Mouse (Mus musculus): ENCODE data around the gene Mtrex.
A peak's percentile ranks its signal among the peaks of the same experiment; 100 is the strongest.

Mtrex gene

GRCm38 (mm10) chr13:112927287-112928001 is at the start of gene Mtrex, which contains the start of gene Dhx29:
Gene Mtrex, minus strand, starts transcription at chr13:112927398.
Gene Dhx29, plus strand, starts transcription at chr13:112927454.
- peak; percentile 99 for DNase-seq

DNA sequence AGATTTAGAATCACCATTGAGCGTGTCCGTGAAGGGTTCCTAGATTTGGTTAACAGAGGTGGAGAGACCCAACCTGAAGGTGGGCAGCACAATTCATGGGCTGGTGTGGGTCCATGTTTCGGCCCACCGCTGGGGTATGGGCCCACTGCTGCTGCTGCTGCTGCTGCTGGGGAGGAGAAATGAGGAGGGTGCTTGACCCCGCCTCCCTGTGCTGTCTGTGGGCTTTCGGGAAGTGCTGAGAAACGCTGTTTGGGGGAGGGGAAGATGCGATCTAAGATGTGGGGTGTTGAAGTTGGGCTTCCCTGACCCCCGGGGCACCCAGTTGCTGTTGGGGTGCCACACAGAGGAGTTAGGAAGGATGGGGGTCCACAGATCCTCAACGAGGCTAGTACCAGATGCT is 49.5 kb upstream of the Mtrex start:
- DNase-seq = no peak

DNA sequence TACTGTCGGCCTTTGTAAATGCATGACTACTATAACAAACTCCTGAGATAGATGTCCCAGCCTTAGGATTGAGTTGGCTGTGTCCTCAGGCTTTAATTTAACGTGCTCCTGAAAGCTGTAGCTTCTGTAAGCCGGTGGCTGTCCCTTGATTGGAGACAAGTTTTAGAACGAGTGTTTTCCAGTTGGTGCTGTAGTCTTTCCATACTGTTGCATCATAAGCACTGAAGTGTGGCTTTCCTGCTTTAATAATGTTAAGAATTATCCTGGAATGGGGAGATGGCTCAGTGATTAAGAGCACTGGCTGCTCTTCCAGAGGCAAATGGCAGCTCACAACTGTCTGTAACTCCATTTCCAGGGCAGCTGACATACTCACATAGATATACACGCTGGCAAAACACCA is 40.1 kb upstream of the Mtrex start:
- no peak for DNase-seq

- no peak for DNase-seq
Measured at GRCm38 (mm10) chr13:112964421-112964820, 37.2 kb upstream of the Mtrex start.

DNA sequence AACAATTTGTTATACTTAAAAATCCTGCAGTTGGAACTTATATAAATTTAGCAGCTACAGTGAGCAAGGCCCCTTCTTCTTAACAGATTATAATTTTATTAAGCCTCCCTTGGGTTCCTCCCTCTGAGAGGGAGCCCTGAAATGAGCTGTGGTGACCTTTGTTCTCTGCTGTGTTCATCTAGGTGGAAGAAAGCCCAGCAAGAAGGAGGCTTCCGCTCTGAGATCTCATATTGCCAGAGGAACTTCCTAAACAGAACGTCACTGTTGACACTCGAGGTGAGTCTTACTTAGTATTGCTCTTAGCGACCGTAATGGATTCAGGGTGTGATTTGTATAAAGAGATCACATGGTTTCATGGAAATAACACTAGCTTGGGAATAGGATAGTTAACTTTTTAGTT is 35.9 kb upstream of the Mtrex start:
- no peak for DNase-seq

DNA sequence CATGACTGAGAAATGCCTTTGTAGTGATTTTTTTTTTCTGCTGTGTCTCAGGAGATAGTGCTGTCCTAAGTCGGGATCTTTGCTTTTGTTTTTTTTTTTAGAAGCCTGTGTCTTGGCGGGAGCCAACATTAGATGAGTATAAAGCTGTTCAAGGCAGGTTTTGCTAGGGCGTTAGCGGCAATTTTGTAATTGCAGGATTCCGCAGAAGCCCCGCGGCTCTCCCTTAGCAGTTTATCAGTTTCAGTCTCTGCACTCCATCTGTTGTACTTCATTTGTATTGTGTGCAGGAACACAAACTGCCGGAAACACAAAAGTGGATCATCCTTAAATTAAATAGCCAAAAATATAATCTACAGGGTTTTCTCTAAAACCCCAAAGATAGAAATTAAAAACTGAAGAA is 26.9 kb upstream of the Mtrex start:
- no peak for DNase-seq

GRCm38 (mm10) chr13:112945900-112946299 is 18.7 kb upstream of the Mtrex start:
- DNase-seq = no peak

- peak; percentile 9 for DNase-seq
Measured at GRCm38 (mm10) chr13:112945312-112945711, 18.1 kb upstream of the Mtrex start.

DNA sequence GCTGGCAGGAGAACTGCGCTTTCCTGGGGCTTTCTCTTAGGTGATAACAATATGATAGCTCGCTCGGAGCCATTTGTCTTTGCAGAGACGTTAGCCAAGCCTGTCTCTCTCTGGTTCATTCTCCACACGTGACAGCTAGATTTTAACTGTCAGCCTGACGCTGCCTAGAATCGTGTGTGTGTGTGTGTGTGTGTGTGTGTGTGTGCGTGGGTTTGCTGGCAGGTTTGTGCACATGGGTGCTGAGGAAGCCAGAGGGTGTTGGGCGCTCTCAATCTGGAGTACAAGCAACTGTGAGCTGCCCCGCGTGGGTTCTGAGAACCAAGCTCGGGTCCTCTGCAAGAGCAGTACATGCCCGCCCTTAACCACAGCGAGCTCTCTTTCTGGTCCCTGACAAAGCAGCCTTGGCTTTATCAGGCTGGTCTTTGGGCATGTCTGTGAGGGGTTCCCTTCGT is 14.7 kb upstream of the Mtrex start:
- no peak for DNase-seq

DNA sequence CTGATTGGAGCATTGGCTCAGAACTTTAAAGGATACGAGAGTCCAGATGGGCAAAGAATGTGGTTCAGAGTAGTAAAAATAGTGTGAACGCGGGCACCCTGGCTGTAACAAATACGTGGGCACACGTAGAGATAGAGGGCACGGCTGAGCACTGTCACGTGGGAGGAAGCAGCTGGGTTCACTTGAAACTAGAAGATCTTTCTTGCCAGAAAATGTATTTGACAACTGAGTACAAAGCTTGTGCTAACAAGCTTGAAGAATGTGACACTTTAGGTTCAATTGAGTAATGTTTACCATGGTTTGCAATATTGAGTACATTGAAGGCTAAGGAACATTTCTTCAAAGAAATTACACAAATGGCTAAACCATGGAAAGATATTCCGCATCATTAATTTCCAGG is 10.9 kb upstream of the Mtrex start:
- DNase-seq = no peak

DNA sequence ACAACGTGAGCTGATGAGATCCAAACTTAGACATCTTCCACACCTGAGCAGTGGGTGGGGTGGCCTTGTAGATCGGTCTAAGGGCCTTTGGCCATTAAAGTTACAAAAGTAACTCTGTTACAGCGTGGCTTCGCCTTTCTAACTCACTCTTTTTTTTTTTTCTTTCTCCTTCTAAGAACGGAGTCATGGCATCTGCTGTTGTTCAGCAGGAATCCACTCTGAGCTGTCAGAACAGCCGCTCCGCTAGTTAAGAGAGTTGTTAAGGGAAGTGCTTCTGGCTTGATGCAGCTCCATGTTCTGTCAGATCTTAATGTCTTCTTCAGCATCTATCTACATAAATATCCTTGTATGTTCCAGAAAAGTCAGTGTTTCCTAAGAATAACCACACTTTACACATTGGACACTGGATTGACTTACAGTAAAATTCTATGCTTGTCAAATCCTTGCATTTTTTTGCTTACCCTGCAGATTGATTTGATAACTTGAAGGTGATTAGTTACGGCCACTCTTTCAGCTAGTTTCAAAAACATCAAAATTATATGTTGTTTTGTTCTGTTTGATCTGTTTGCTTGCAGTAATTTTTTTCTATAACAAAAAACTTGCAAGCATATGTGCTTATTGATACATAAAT is 955 bp upstream of the Mtrex start:
- DNase-seq = no peak

- DNase-seq = peak; percentile 55
Measured at GRCm38 (mm10) chr13:112926796-112927195, 402 bp downstream of the Mtrex start.

GRCm38 (mm10) chr13:112925976-112926375 is 1.2 kb downstream of the Mtrex start:
- DNase-seq = no peak

DNA sequence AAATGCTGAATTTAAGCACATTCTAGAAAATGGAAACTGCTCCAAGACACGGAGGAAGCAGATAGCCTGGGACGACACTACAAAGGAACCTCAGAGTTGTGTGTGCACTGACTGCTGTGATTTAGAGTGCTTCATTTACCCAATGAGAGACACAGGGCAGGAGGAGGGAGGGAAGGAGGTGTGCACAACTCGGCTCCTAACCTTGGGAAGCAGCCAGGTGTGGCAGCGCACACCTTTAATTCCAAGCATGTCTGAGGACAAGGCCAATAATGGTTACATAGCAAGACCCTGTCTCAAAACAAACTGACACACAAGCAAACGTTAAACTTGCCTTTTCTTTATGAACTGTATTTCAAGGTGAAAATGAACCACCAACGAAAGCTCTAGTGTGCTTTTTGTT is 1.9 kb downstream of the Mtrex start:
- DNase-seq = no peak

DNA sequence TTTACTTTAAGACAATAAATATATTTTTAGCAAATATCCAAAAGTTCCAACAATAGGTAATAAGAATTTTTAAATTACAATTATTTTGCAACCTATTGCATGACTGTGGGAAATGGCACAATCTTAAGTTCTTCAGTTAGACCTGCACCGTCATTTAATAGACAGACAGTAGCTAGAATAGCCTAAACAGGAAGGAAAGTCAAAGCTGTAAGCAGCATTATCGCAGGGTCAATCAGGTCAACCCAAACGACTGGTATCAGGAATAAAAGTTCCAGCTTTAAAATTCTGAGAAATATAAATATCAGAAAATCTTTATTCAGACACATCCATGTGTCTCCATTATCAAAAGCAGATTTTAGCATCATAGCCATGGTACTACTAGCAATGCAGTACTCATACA is 6.3 kb downstream of the Mtrex start:
- DNase-seq = no peak

DNA sequence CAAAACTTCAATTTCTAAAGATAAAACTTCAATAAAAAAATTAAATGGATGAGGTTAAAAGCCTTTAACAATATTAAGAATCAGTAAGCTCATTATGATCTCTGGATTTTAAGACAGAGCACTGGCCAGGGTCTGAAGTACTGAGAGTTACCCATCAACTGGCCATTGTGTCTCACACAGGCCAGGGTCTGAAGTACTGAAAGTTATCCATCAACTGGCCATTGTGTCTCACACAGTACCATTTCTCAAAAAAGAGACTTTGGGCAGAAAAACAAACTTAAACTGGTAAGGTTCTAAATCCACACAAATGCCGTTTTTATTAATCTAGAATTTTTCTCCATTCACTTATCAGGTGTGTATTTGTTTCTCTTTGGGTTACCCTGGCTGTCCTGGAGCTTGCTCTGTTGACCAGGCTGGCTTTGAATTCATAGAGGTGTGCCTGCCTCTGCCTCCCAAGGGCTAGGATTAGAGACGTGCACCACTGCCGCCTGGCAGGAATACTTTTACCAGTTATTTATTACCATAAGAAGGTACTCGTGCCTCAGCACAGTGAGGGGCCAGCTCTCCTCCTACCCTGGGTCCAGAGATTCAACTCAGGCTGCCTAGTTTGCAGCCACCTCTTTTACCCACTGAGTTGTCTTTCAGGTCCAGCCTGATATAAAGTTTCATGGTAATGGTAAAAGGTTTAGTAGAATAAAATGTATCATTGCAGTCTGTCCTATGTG is 7.9 kb downstream of the Mtrex start:
- DNase-seq = no peak

- no peak for DNase-seq
Measured at GRCm38 (mm10) chr13:112910434-112910833, 16.8 kb downstream of the Mtrex start.

GRCm38 (mm10) chr13:112909663-112910062 is 17.5 kb downstream of the Mtrex start:
- DNase-seq = no peak

GRCm38 (mm10) chr13:112902176-112902575 is 25.0 kb downstream of the Mtrex start:
- no peak for DNase-seq

DNA sequence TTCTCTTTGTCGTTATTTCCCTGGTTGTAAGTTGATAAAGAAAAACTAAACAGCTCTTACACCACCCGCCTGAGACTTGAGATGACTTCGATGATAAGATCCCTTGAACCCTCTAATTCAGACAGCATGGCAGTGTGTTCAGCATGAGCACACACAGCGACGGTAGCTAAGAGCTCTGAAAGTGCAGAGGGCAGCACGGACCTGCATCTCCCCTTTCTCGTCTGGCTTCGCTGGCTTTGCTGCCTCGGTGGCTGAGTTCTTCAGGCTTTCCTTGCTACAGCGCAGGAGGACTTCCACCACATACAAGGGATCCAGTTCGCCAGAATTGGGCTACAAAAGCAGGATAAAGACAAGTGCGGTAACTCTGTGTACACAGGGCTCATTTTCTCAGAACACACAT is 40.0 kb downstream of the Mtrex start:
- DNase-seq = no peak

DNA sequence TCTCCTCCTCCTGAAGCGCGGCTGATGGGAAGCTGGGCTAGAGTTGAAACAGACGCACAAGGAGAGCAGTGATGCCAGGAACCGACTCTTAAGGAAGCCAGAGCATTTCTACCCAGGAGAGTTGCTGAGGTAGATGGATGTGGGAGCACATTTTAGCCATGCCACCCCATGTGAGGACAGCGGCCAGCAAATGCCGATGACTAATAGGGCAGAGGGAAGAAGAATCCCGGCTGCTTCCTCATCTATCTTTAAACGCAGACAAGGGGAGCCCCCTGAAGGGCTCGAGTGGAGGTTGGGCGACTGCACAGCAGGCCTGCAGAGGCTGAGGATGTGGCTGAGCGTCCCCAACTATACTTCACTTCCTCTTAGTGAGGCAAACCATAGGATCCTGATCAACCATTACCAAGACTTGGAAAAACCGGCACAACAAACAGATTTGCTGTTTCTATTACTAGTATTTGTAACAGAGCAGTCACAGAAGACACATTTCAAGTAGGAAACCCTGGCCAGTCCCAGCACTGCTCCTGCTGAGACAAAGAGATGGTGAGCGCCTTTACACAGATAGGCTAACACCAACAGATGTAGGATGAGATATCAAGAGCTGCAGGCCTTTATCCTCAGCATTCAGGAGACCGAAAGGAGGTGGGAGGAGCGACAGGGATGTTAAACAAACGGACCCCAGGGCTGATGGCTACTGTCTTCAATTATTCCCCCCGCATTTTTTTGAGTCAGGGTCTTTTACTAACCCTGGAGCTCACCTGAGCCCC is 55.5 kb downstream of the Mtrex start:
- no peak for DNase-seq

GRCm38 (mm10) chr13:112870039-112870690 is 57.0 kb downstream of the Mtrex start:
- DNase-seq = no peak

GRCm38 (mm10) chr13:112867381-112867780 is 59.8 kb downstream of the Mtrex start:
- no peak for DNase-seq

Data from cerebellum, adult 9-11 months (tissue).